Mouse (Mus musculus): ENCODE measurements at regions not wholly inside any gene's neighbourhood (a gene's known extent, or its start where the extent isn't known, plus 50 kb on each side); places are given as distances from the start of the nearest gene placed in this dataset.

- TF ChIP-seq GATA1 (IDR thresholded peaks at IDR 0.05; ENCODE audit: borderline replicate concordance, low read length) = no peak
- no peak for TF ChIP-seq TAL1 (conservative IDR thresholded peaks at IDR 0.05; ENCODE audit: low read depth, low read length)
- TF ChIP-seq CTCF (IDR thresholded peaks at IDR 0.05; ENCODE audit: low read depth, low read length) = no peak
- no peak for TF ChIP-seq POLR2AphosphoS5 (IDR thresholded peaks at IDR 0.05; ENCODE audit: insufficient replicate concordance, low read depth, low read length)
- TF ChIP-seq GATA2 (IDR thresholded peaks at IDR 0.05; ENCODE audit: borderline replicate concordance, low read depth, low read length) = no peak
- ATAC-seq (ENCODE audit: extremely low read depth, insufficient number of reproducible peaks, low FRiP score, poor library complexity, severe bottlenecking) (no peak), DNase-seq (ENCODE audit: low spot score) (no peak)
- Histone ChIP-seq H3K4me1 (ENCODE audit: insufficient read depth, low read depth, low read length) (no peaks in the 10 kb centered on the region), H3K27me3 (ENCODE audit: insufficient read depth, low read length) (no peaks in the 10 kb centered on the region), H3K4me3 (ENCODE audit: low read depth, low read length) (no peak overlapping the region), H3K36me3 (replicated peaks) (no peaks in the 10 kb centered on the region), H3K9me3 (replicated peaks) (peaks cover 70% of the 10 kb centered on the region)
Observed at GRCm38 (mm10) chr2:169410080-169410479, 177.5 kb downstream of the Gm11011 start.

GRCm38 (mm10) chr2:169404908-169405690 lies 182.4 kb downstream of the Gm11011 start:
- no peak for DNase-seq (ENCODE audit: low spot score)
- TF ChIP-seq POLR2AphosphoS5 (IDR thresholded peaks at IDR 0.05; ENCODE audit: insufficient replicate concordance, low read depth, low read length) = no peak
- no peak for TF ChIP-seq GATA1 (IDR thresholded peaks at IDR 0.05; ENCODE audit: borderline replicate concordance, low read length)
- no peak for TF ChIP-seq GATA2 (IDR thresholded peaks at IDR 0.05; ENCODE audit: borderline replicate concordance, low read depth, low read length)
- TF ChIP-seq CTCF (IDR thresholded peaks at IDR 0.05; ENCODE audit: low read depth, low read length) = no peak
- no peak for TF ChIP-seq TAL1 (conservative IDR thresholded peaks at IDR 0.05; ENCODE audit: low read depth, low read length)
- no peak overlapping the region for H3K4me3 ChIP-seq (ENCODE audit: low read depth, low read length)
- no peaks in the 10 kb centered on the region for H3K36me3 ChIP-seq (replicated peaks)
- no peak for ATAC-seq (ENCODE audit: extremely low read depth, insufficient number of reproducible peaks, low FRiP score, poor library complexity, severe bottlenecking)
- H3K27me3 ChIP-seq (ENCODE audit: insufficient read depth, low read length) = no peaks in the 10 kb centered on the region
- peaks cover 80% of the 10 kb centered on the region for H3K9me3 ChIP-seq (replicated peaks)
- H3K4me1 ChIP-seq (ENCODE audit: insufficient read depth, low read depth, low read length) = no peaks in the 10 kb centered on the region

GRCm38 (mm10) chr2:169397758-169398157 lies 189.8 kb downstream of the Gm11011 start:
- DNase-seq (ENCODE audit: low spot score) = no peak
- Histone ChIP-seq H3K4me3 (ENCODE audit: low read depth, low read length) (no peak overlapping the region), H3K4me1 (ENCODE audit: insufficient read depth, low read depth, low read length) (no peaks in the 10 kb centered on the region), H3K27me3 (ENCODE audit: insufficient read depth, low read length) (no peaks in the 10 kb centered on the region), H3K36me3 (replicated peaks) (no peaks in the 10 kb centered on the region), H3K9me3 (replicated peaks) (peaks cover 92% of the 10 kb centered on the region)
- TF ChIP-seq GATA2 (IDR thresholded peaks at IDR 0.05; ENCODE audit: borderline replicate concordance, low read depth, low read length) (no peak), POLR2AphosphoS5 (IDR thresholded peaks at IDR 0.05; ENCODE audit: insufficient replicate concordance, low read depth, low read length) (no peak), GATA1 (IDR thresholded peaks at IDR 0.05; ENCODE audit: borderline replicate concordance, low read length) (no peak), TAL1 (conservative IDR thresholded peaks at IDR 0.05; ENCODE audit: low read depth, low read length) (no peak), CTCF (IDR thresholded peaks at IDR 0.05; ENCODE audit: low read depth, low read length) (no peak)
- ATAC-seq (ENCODE audit: extremely low read depth, insufficient number of reproducible peaks, low FRiP score, poor library complexity, severe bottlenecking) = no peak

- Histone ChIP-seq H3K27me3 (ENCODE audit: insufficient read depth, low read length) (no peaks in the 10 kb centered on the region), H3K36me3 (replicated peaks) (no peaks in the 10 kb centered on the region), H3K4me3 (ENCODE audit: low read depth, low read length) (no peak overlapping the region), H3K4me1 (ENCODE audit: insufficient read depth, low read depth, low read length) (no peaks in the 10 kb centered on the region), H3K9me3 (replicated peaks) (peaks cover 92% of the 10 kb centered on the region)
- ATAC-seq (ENCODE audit: extremely low read depth, insufficient number of reproducible peaks, low FRiP score, poor library complexity, severe bottlenecking) (no peak), DNase-seq (ENCODE audit: low spot score) (no peak)
- TF ChIP-seq GATA2 (IDR thresholded peaks at IDR 0.05; ENCODE audit: borderline replicate concordance, low read depth, low read length) (no peak), POLR2AphosphoS5 (IDR thresholded peaks at IDR 0.05; ENCODE audit: insufficient replicate concordance, low read depth, low read length) (no peak), GATA1 (IDR thresholded peaks at IDR 0.05; ENCODE audit: borderline replicate concordance, low read length) (no peak), CTCF (IDR thresholded peaks at IDR 0.05; ENCODE audit: low read depth, low read length) (no peak)
Observed at GRCm38 (mm10) chr2:169397013-169397412, 190.5 kb downstream of the Gm11011 start.

- no peaks in the 10 kb centered on the region for H3K4me1 ChIP-seq (ENCODE audit: insufficient read depth, low read depth, low read length)
- H3K36me3 ChIP-seq (replicated peaks) = no peaks in the 10 kb centered on the region
- H3K9me3 ChIP-seq (replicated peaks) = peaks cover 85% of the 10 kb centered on the region
- no peak for DNase-seq (ENCODE audit: low spot score)
- no peaks in the 10 kb centered on the region for H3K27me3 ChIP-seq (ENCODE audit: insufficient read depth, low read length)
- no peak for TF ChIP-seq GATA1 (IDR thresholded peaks at IDR 0.05; ENCODE audit: borderline replicate concordance, low read length)
- no peak for TF ChIP-seq POLR2AphosphoS5 (IDR thresholded peaks at IDR 0.05; ENCODE audit: insufficient replicate concordance, low read depth, low read length)
- TF ChIP-seq TAL1 (conservative IDR thresholded peaks at IDR 0.05; ENCODE audit: low read depth, low read length) = no peak
- no peak for TF ChIP-seq GATA2 (IDR thresholded peaks at IDR 0.05; ENCODE audit: borderline replicate concordance, low read depth, low read length)
- TF ChIP-seq CTCF (IDR thresholded peaks at IDR 0.05; ENCODE audit: low read depth, low read length) = no peak
- H3K4me3 ChIP-seq (ENCODE audit: low read depth, low read length) = no peak overlapping the region
- ATAC-seq (ENCODE audit: extremely low read depth, insufficient number of reproducible peaks, low FRiP score, poor library complexity, severe bottlenecking) = no peak
Observed at GRCm38 (mm10) chr2:169396294-169396693, 191.3 kb downstream of the Gm11011 start.

- H3K4me1 ChIP-seq (ENCODE audit: insufficient read depth, low read depth, low read length) = no peaks in the 10 kb centered on the region
- TF ChIP-seq GATA2 (IDR thresholded peaks at IDR 0.05; ENCODE audit: borderline replicate concordance, low read depth, low read length) (no peak), CTCF (IDR thresholded peaks at IDR 0.05; ENCODE audit: low read depth, low read length) (no peak), POLR2AphosphoS5 (IDR thresholded peaks at IDR 0.05; ENCODE audit: insufficient replicate concordance, low read depth, low read length) (no peak), TAL1 (conservative IDR thresholded peaks at IDR 0.05; ENCODE audit: low read depth, low read length) (no peak), GATA1 (IDR thresholded peaks at IDR 0.05; ENCODE audit: borderline replicate concordance, low read length) (no peak)
- H3K4me3 ChIP-seq (ENCODE audit: low read depth, low read length) = no peak overlapping the region
- ATAC-seq (ENCODE audit: extremely low read depth, insufficient number of reproducible peaks, low FRiP score, poor library complexity, severe bottlenecking) = no peak
- DNase-seq (ENCODE audit: low spot score) = no peak
- H3K27me3 ChIP-seq (ENCODE audit: insufficient read depth, low read length) = no peaks in the 10 kb centered on the region
- H3K9me3 ChIP-seq (replicated peaks) = peaks cover 75% of the 10 kb centered on the region
- no peaks in the 10 kb centered on the region for H3K36me3 ChIP-seq (replicated peaks)
Observed at GRCm38 (mm10) chr2:169389611-169390010, 197.9 kb downstream of the Gm11011 start.
